Mouse (Mus musculus) thymus, adult 2 months (tissue): ENCODE results near the gene Abhd14a.

Experiments used
- CTCF ChIP-seq: fragments of 200-500 bp; IDR thresholded peaks from 2 replicates; pipeline ENCODE4 v1.5.1; 2012; ENCODE audit warnings: mild to moderate bottlenecking, control low read depth, low read length, moderate library complexity, borderline replicate concordance; ENCODE audit not compliant: control insufficient read depth, poor library complexity, insufficient read depth; ENCODE audit errors: extremely low read depth
- POLR2A ChIP-seq: fragments of 200-500 bp; IDR thresholded peaks from 2 replicates; pipeline ENCODE4 v1.6.1; 2012; ENCODE audit warnings: mild to moderate bottlenecking, low read length, control low read depth, moderate library complexity; ENCODE audit not compliant: control insufficient read depth, poor library complexity, insufficient read depth; ENCODE audit errors: extremely low read depth

DNA sequence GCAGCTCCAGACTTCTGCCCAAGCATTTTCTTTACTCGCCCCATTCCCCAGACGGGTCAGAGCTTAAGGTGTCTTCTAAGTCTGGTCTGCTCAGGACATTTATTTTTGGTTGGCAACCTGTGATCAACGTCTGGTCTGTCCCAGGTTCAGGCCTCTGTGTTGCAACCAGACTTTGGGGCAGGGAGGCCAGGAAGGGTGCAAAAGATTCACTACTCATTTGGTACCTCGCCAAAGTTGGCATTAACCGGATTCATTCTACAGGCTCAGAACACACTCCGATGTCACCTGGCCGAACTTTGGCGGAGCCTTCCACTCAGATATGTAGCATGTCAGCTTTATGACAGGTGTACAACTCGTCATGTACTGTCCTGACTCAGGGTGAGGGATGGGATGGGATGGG lies 473 bp upstream of the Abhd14a start:
- TF ChIP-seq POLR2A (no peak), CTCF (no peak)
